In the genomic region with DNA sequence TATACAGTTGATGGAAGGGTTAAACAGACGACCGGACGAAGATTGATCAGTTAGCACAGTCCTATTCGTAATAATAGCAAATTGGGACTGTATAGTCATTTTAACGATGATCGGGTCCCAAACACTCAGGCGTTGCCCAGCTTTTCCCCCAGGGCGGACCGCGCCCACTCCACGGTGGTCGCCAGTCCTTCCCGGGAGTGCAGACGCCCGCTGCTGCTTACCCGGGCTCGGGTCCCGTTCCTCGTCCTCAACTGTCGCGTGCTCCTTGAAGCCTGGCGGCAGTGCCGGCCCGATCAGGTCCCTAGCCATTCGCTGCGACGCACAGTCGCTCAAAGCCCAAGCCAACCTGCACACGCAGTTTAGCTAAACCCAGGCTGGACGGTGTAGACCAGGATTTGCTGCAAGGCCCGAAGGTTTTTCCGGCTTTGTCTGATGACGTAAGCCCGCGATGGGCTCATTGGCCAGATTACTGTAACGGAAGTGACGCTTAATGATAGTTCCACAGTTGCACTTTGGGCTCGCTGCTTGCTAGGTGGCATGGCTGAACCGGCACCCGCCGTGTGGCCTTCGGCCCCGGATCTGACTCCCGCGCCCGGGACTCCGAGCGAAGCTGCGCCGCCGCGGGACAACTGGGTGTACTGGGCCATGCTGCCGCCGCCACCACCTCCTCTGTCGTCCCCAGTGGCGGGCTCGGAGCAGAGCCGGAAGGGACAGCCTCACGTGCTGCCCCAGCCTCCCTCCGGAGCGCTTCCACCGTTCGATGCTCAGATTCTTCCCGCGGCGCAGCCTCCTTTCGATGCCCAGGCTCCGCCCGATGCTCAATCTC, we compare ENCODE assay signal across 8 mouse cellular contexts. TPM values are rescaled to one million over a fixed set of nuclear protein-coding genes. Genes with fewer than 3 reads are reported as not detected.
DNase-seq lines count a peak whose midpoint lies in the region; ATAC-seq lines count a peak whose summit lies in the region.

A gene (minus strand): TSS at position 365 of the 826 bp plus-strand sequence.
A gene (plus strand): TSS at position 496 of the 826 bp plus-strand sequence.

- ATAC-seq in hematopoietic stem cell, adult 5-6 weeks (replicated peaks in 1 of 2; ENCODE audit: insufficient read depth in 1 of 2, low FRiP score in 2 of 2, low TSS enrichment in 1 of 2, low read depth in 1 of 2, poor library complexity in 2 of 2, severe bottlenecking in 2 of 2) = peak; percentile 98
- peak; percentile 99 for ATAC-seq in lung, embryonic 16.5 days (ENCODE audit: low read depth)

- H3K9ac ChIP-seq in lung, embryonic 16.5 days (ENCODE audit: low read length) = peak within 1 kb of the TSS; percentile 86

- peak; percentile 94 for DNase-seq in MEL-GATA-1-ER (ENCODE audit: extremely low read depth, low read depth)
- peak; percentile 82 for DNase-seq in cerebellum, adult 8-10 months
- peak; percentile 95 for DNase-seq in forelimb bud, embryonic 11.5 days (ENCODE audit: low read depth, low spot score)
- peak; percentile 92 for DNase-seq in layer of hippocampus, adult 9-10 months (ENCODE audit: low spot score)
- peak; percentile 79 for DNase-seq in ovary, postnatal 10 days (ENCODE audit: low spot score)
- DNase-seq in thymus, postnatal 10 days (ENCODE audit: low spot score in 2 of 2) = peak; percentile 69 to 75

- H3K9me3 ChIP-seq in lung, embryonic 16.5 days (ENCODE audit: control insufficient read depth, low read length) = no peaks in the 10 kb centered on the region

- WGBS in lung, embryonic 16.5 days = under 1% methylated on average over 69 of the region's 69 CpGs

- H3K4me1 ChIP-seq in lung, embryonic 16.5 days (replicated peaks; ENCODE audit: control insufficient read depth, insufficient read depth, low read length) = peaks cover 8% of the 10 kb centered on the region

- peak within 1 kb of the TSS; percentile 99 for H3K4me3 ChIP-seq in lung, embryonic 16.5 days (ENCODE audit: low read length)

- no peaks in the 10 kb centered on the region for H3K27me3 ChIP-seq in lung, embryonic 16.5 days (ENCODE audit: control insufficient read depth, insufficient read depth, low read depth, low read length)

- H3K27ac ChIP-seq in lung, embryonic 16.5 days (ENCODE audit: low read length) = peak within 1 kb of the TSS; percentile 83

- peak within 1 kb of the TSS; percentile 82 for H3K4me2 ChIP-seq in lung, embryonic 16.5 days (ENCODE audit: low read depth, low read length)

- H3K36me3 ChIP-seq in lung, embryonic 16.5 days (ENCODE audit: control insufficient read depth, insufficient read depth, low read length) = peaks cover 6% of the 10 kb centered on the region; the same call in 1 of the 2 replicates

RNA-seq across cellular contexts. Expression of the first gene that starts in this region (rescaled TPM):
- 40.6 and 48.6 TPM in 2 replicates for total RNA-seq in hematopoietic stem cell, adult 5-6 weeks (2017)
- polyA plus RNA-seq in lung, embryonic 16.5 days (2015; fragmentation: Nextera tagmentation; extraction: Ambion mirVana) = 12.9 and 13.7 TPM in 2 replicates

RNA-seq across cellular contexts. Expression of the second gene that starts in this region (rescaled TPM):
- 27.1 and 27.3 TPM in 2 replicates for total RNA-seq in hematopoietic stem cell, adult 5-6 weeks (2017)
- 13.1 and 13.3 TPM in 2 replicates for polyA plus RNA-seq in lung, embryonic 16.5 days (2015; fragmentation: Nextera tagmentation; extraction: Ambion mirVana)

Comparison
In these comparisons a context has a peak if more than half of its experiments do, and no peak if none do; other contexts are left out.
1. Peak in every context shown above with its lines: DNase-seq, ATAC-seq, H3K4me3 ChIP-seq and H3K27ac ChIP-seq.